Mouse (Mus musculus): Measurements from ENCODE around the gene Arrdc2.

DNA sequence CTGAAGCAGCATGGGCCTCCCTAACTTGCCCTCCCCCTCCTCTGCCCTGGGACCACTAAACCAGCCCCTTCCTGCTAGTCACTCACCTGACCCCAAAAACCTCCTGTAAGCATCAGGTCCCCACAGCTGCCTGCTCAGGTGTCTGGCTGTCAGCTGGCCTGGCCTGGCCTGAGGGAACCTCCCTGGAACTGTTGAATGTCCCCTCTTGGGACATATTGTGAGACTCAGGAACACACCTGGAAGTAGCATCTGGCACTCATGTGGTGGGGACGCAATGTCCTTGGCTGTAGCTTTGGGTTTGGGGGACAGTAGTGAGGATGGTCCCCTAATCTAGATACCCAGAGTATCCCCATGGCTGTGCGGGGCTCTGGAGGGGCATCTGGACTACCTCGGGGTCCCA, 5.4 kb downstream of the Arrdc2 start:
- TF ChIP-seq CTCF (IDR thresholded peaks at IDR 0.05; ENCODE audit: borderline replicate concordance, insufficient read depth, low read length): no peak
- no peak for TF ChIP-seq POLR2A (IDR thresholded peaks at IDR 0.05; ENCODE audit: low read depth, low read length)
